Mouse (Mus musculus) stomach, embryonic 16.5 days (tissue): ENCODE measurements around the gene Fgf4. TPM values are rescaled to one million over a fixed set of nuclear protein-coding genes. Genes with fewer than 3 reads are reported as not detected.
"Not testable (repeated sequence)": the region's sequence is repeated elsewhere in the genome, so short reads cannot be mapped to it uniquely, and the experiment has no call there.

Source experiments
- ATAC-seq: fragments of 200-750 bp; cut with Nextera tagmentation; 2 replicates; pipeline ENCODE4 v1.8.0; 2017; ENCODE audit warnings: moderate number of reproducible peaks, moderate TSS enrichment; ENCODE audit not compliant: insufficient read depth, low FRiP score
- H3K27ac ChIP-seq: fragments of 300-500 bp; sonication (generic); 2 replicates; pipeline ENCODE4 v1.5.1; 2014; ENCODE audit warnings: low read length
- H3K27me3 ChIP-seq: fragments of 300-500 bp; sonication (generic); 2 replicates; pipeline ENCODE4 v1.6.1; 2014; ENCODE audit warnings: low read length, control low read depth, mixed read lengths; ENCODE audit not compliant: control insufficient read depth, insufficient read depth
- H3K36me3 ChIP-seq: fragments of 300-500 bp; sonication (generic); 2 replicates; pipeline ENCODE4 v1.6.1; 2014; ENCODE audit warnings: low read length; ENCODE audit not compliant: control insufficient read depth, insufficient read depth
- H3K4me1 ChIP-seq: fragments of 300-500 bp; sonication (generic); 2 replicates; pipeline ENCODE4 v1.6.1; 2014; ENCODE audit warnings: low read length, control low read depth, mixed read lengths; ENCODE audit not compliant: control insufficient read depth, insufficient read depth
- H3K4me2 ChIP-seq: fragments of 300-500 bp; sonication (generic); 2 replicates; pipeline ENCODE4 v1.6.1; 2014; ENCODE audit warnings: low read depth, low read length, mixed read lengths
- H3K4me3 ChIP-seq: fragments of 300-500 bp; sonication (generic); replicated peaks from 2 replicates; pipeline ENCODE4 v1.5.1; 2014; ENCODE audit warnings: mild to moderate bottlenecking, low read length
- H3K9ac ChIP-seq: fragments of 300-500 bp; sonication (generic); 2 replicates; pipeline ENCODE4 v1.6.1; 2014; ENCODE audit warnings: low read length
- H3K9me3 ChIP-seq: fragments of 300-500 bp; sonication (generic); replicated peaks from 2 replicates; pipeline ENCODE4 v1.6.1; 2016; ENCODE audit warnings: low read length, control low read depth; ENCODE audit not compliant: control insufficient read depth
- WGBS: fragments of 180-500 bp; shearing (Covaris S2); extraction: QIAGEN DNeasy Blood & Tissue Kit; methylation state at CpG from one replicate; pipeline ENCODE4 v1.1.7; 2014; 5-methylcytosine and 5-hydroxymethylcytosine counted together
- polyA plus RNA-seq: library from polyadenylated mRNA; unstranded; fragments of >200 nt; fragmentation: Nextera tagmentation; extraction: Ambion mirVana; gene quantifications from 2 replicates; pipeline ENCODE4 v1.2.1, GENCODE M21; 2015

Fgf4 gene
- polyA plus RNA-seq, 1 experiment from 2014 or later, result 0.08 TPM

GRCm38 (mm10) chr7:144896294-144897218 is 49.4 kb downstream of the Fgf4 start, which contains the start of gene Fgf15:
TSS of gene Fgf15 (plus strand) at chr7:144896531.
- ATAC-seq, result no peak
- Histone ChIP-seq H3K9ac (peak within 1 kb of the TSS; percentile 45; the same call in 1 of the 2 replicates), H3K36me3 (no peaks in the 10 kb centered on the region), H3K27ac (no peak within 1 kb of the TSS), H3K9me3 (no peaks in the 10 kb centered on the region), H3K27me3 (peaks cover 55% of the 10 kb centered on the region), H3K4me2 (peak within 1 kb of the TSS; percentile 76), H3K4me3 (peak within 1 kb of the TSS; percentile 46), H3K4me1 (peaks cover 13% of the 10 kb centered on the region)
- 1% methylated on average over 65 of the region's 65 CpGs for WGBS

DNA sequence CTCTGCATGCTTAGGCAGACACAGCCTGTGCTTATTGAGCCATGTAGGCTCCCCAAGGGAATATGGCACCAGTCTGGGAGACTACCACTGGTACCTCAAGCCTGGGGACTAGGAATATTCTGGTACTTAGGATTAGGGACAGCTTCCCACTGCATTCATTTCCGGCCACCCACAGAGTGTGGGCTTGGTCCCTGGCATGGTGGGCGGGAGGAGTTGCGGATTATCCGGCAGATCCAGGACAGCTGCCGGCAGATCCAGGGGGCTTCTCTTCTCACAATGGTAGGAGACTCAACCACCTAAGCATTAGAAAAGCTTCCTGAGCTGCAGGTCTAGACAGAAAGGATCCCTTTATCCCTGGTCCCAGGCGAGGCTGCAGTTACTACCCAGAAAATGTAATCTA is 51.3 kb downstream of the Fgf4 start:
- H3K36me3 ChIP-seq, result no peaks in the 10 kb centered on the region
- H3K27me3 ChIP-seq, result peaks cover 55% of the 10 kb centered on the region
- H3K4me1 ChIP-seq, result peaks cover 13% of the 10 kb centered on the region
- ATAC-seq, result no peak
- H3K9ac ChIP-seq, result no peak overlapping the region
- no peak overlapping the region for H3K27ac ChIP-seq
- no peak overlapping the region for H3K4me3 ChIP-seq
- H3K4me2 ChIP-seq, result no peak overlapping the region
- no peaks in the 10 kb centered on the region for H3K9me3 ChIP-seq
- WGBS, result 58% methylated on average over 6 of the region's 6 CpGs

DNA sequence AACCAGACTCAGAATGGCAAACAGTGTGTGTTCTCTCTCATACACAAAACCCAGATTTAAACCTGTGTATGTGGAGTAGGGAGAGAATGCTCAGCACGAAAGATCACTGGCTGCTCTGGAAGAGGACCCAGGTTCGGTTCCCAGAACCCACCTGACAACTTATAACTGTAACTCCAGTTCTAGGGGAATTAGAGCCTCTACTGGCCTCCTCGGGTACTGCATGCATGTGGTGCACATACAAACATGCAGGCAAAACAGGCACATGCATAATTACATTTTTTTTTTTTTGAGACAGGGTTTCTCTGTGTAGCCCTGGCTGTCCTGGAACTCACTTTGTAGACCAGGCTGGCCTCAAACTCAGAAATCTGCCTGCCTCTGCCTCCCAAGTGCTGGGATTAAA is 58.3 kb downstream of the Fgf4 start:
- H3K4me1 ChIP-seq, H3K9ac ChIP-seq, H3K9me3 ChIP-seq, H3K4me3 ChIP-seq, H3K27me3 ChIP-seq, H3K4me2 ChIP-seq, H3K36me3 ChIP-seq, ATAC-seq, H3K27ac ChIP-seq: not testable (repeated sequence)
- 92% methylated on average over 3 of the region's 3 CpGs for WGBS

- H3K27ac ChIP-seq, result no peak overlapping the region
- 11% methylated on average over 28 of the region's 28 CpGs for WGBS
- H3K4me3 ChIP-seq, result peak overlapping the region; percentile 6; the same call in 1 of the 2 replicates
- H3K4me1 ChIP-seq, result no peaks in the 10 kb centered on the region
- 0 out of 2 replicates have a peak, but pooled peaks cover 3% of the 10 kb centered on the region for H3K27me3 ChIP-seq
- peak overlapping the region; percentile 37 for H3K4me2 ChIP-seq
- H3K9me3 ChIP-seq, result no peaks in the 10 kb centered on the region
- H3K9ac ChIP-seq, result peak overlapping the region; percentile 31; the same call in 1 of the 2 replicates
- no peaks in the 10 kb centered on the region for H3K36me3 ChIP-seq
- peak; percentile 32; the same call in 1 of the 2 replicates for ATAC-seq
These were observed 59.7 kb downstream of the Fgf4 start for GRCm38 (mm10) chr7:144906708-144907397.

- WGBS, result 10% methylated on average over 8 of the region's 8 CpGs
- ATAC-seq, result no peak
- Histone ChIP-seq H3K4me1 (no peaks in the 10 kb centered on the region), H3K27me3 (0 out of 2 replicates have a peak, but pooled peaks cover 3% of the 10 kb centered on the region), H3K36me3 (no peaks in the 10 kb centered on the region), H3K9ac (no peak overlapping the region), H3K4me3 (no peak overlapping the region), H3K4me2 (no peak overlapping the region), H3K27ac (no peak overlapping the region), H3K9me3 (no peaks in the 10 kb centered on the region)
These were observed 60.6 kb downstream of the Fgf4 start for GRCm38 (mm10) chr7:144907793-144908192.

GRCm38 (mm10) chr7:144908705-144909104 is 61.5 kb downstream of the Fgf4 start:
- 0 out of 2 replicates have a peak, but pooled peaks cover 3% of the 10 kb centered on the region for H3K27me3 ChIP-seq
- no peak overlapping the region for H3K4me3 ChIP-seq
- no peaks in the 10 kb centered on the region for H3K9me3 ChIP-seq
- no peak for ATAC-seq
- H3K4me2 ChIP-seq, result no peak overlapping the region
- H3K4me1 ChIP-seq, result no peaks in the 10 kb centered on the region
- H3K27ac ChIP-seq, result no peak overlapping the region
- 27% methylated on average over 7 of the region's 7 CpGs for WGBS
- H3K9ac ChIP-seq, result no peak overlapping the region
- H3K36me3 ChIP-seq, result no peaks in the 10 kb centered on the region

DNA sequence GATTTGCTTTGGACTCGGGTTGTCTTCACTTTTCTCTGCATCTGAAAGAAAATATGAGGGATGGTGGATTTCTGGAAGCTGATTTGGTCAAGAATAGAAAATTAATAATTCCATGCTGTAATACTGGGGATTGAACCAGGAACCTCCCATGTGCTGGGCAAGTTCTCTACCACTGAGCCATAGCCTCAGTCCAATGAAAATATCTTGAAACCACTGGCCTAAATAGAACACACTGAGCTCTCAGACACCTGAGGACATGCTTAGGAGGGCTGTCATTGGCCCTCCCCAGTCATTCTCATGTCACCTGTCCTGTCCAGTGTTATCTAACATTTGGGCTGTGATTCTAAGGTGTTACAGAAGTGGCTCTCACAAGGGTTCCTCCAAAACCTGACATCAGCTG is 64.0 kb downstream of the Fgf4 start:
- H3K27me3 ChIP-seq, result 0 out of 2 replicates have a peak, but pooled peaks cover 3% of the 10 kb centered on the region
- WGBS, result 85% methylated on average over 1 of the region's 1 CpGs
- H3K4me1 ChIP-seq, result peaks cover 7% of the 10 kb centered on the region
- no peak for ATAC-seq
- H3K9ac ChIP-seq, result no peak overlapping the region
- no peak overlapping the region for H3K4me3 ChIP-seq
- no peak overlapping the region for H3K4me2 ChIP-seq
- no peaks in the 10 kb centered on the region for H3K36me3 ChIP-seq
- H3K27ac ChIP-seq, result no peak overlapping the region
- H3K9me3 ChIP-seq, result no peaks in the 10 kb centered on the region

DNA sequence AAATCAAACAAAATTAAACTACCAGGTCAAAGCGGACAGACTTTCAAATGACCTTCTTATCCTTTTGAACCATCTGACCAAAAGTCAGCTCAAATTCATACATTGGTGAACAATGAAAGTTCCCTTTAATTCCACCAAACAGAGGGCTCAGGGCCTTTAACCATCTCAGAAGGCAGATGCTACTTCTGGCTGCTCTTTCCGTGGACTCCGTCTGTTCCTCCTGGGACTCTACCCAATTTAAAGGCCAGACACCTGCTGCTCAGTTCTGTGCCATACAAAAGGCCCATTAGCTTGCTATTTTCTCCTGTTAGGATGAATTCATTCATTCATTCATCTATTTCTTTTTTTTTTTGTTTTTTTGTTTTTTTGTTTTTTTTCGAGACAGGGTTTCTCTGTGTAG is 65.7 kb downstream of the Fgf4 start:
- peaks cover 8% of the 10 kb centered on the region for H3K4me1 ChIP-seq
- H3K9me3 ChIP-seq, result no peaks in the 10 kb centered on the region
- WGBS, result 75% methylated on average over 4 of the region's 4 CpGs
- no peaks in the 10 kb centered on the region for H3K36me3 ChIP-seq
- H3K27ac ChIP-seq, result no peak overlapping the region
- no peak overlapping the region for H3K4me2 ChIP-seq
- H3K27me3 ChIP-seq, result no peaks in the 10 kb centered on the region
- no peak overlapping the region for H3K4me3 ChIP-seq
- H3K9ac ChIP-seq, result no peak overlapping the region
- ATAC-seq, result no peak
